Mouse (Mus musculus) ES-E14 (cell line): ENCODE measurements around the gene Adgrv1.

ENCODE experiments used
- HCFC1 ChIP-seq: IDR thresholded peaks from 2 replicates; pipeline ENCODE4 v1.6.1; 2012; ENCODE audit warnings: low read length, inconsistent platforms, borderline replicate concordance; ENCODE audit not compliant: insufficient read depth
- MAFK ChIP-seq: IDR thresholded peaks from 2 replicates; pipeline ENCODE4 v1.6.1; 2014; ENCODE audit warnings: mild to moderate bottlenecking, low read depth, low read length, inconsistent platforms; ENCODE audit not compliant: insufficient read depth
- ZNF384 ChIP-seq: IDR thresholded peaks from 2 replicates; pipeline ENCODE4 v1.6.1; 2012; ENCODE audit warnings: low read depth, low read length, inconsistent platforms

GRCm38 (mm10) chr13:81051448-81051847 is 581.5 kb downstream of the Adgrv1 start:
- TF ChIP-seq ZNF384 (no peak), HCFC1 (no peak), MAFK (no peak)
